Comparison of ENCODE assay signal across 31 mouse cellular contexts in the genomic region with DNA sequence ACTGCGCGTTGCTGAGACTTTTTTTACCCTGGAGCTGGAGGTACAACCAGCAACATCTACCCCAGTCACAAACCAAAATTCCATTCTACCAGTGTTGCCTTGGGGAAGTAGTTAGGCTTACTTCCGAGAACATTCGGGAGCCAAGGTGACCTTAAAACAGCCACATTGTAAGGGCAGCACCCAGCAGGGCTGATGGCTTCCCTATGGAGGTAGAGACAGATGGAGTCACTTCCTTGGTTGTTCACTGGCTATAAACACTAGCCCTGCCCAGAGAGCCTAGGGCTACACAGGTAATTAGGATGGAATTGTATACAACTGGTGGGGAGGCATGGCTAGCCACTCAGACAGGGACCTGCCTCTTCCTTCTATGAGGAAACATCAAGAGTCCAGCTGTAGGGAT. TPM values are rescaled to one million over a fixed set of nuclear protein-coding genes. Genes with fewer than 3 reads are reported as not detected.
A peak's percentile ranks its signal among the peaks of the same experiment; 100 is the strongest.
DNase-seq lines count a peak whose midpoint lies in the region; ATAC-seq and TF ChIP-seq lines count a peak whose summit lies in the region.
"Had no signal": no experiment of that assay in that cellular context is flagged by ENCODE, and none has a peak within 500 bp of the region (broad histone marks: within the 10 kb centered on the region; RNA-seq: fewer than 3 reads in every experiment).

No protein-coding gene starts in this region.

- H3K9ac ChIP-seq in heart, embryonic 13.5 days, result no peak overlapping the region
- no peak overlapping the region for H3K9ac ChIP-seq in ES-Bruce4 (ENCODE audit: low read depth, poor library complexity, severe bottlenecking)
- no peak overlapping the region; the same call in 1 of the 2 replicates for H3K9ac ChIP-seq in liver, embryonic 14.5 days (replicated peaks)
- H3K9ac ChIP-seq: forebrain, embryonic 13.5 days; hindbrain, embryonic 12.5 days; intestine, embryonic 15.5 days; limb, embryonic 12.5 days; midbrain, embryonic 12.5 days; neural tube, embryonic 13.5 days; stomach, embryonic 15.5 days had no signal

- H3K27me3 ChIP-seq in heart, embryonic 13.5 days (replicated peaks), result no peaks in the 10 kb centered on the region
- H3K27me3 ChIP-seq in ES-Bruce4 (ENCODE audit: control insufficient read depth, insufficient read depth, low read length, poor library complexity, severe bottlenecking), result no peaks in the 10 kb centered on the region
- no peaks in the 10 kb centered on the region for H3K27me3 ChIP-seq in liver, embryonic 14.5 days (ENCODE audit: control insufficient read depth, insufficient read depth, low read length)
- H3K27me3 ChIP-seq: forebrain, embryonic 13.5 days; intestine, embryonic 15.5 days; limb, embryonic 12.5 days; megakaryocyte, embryonic 14.5 days; neural tube, embryonic 13.5 days; stomach, embryonic 15.5 days had no signal

- H3K36me3 ChIP-seq in heart, embryonic 13.5 days, result no peaks in the 10 kb centered on the region
- H3K36me3 ChIP-seq in ES-Bruce4 (ENCODE audit: control insufficient read depth, insufficient read depth, low read length, poor library complexity, severe bottlenecking), result no peaks in the 10 kb centered on the region
- no peaks in the 10 kb centered on the region for H3K36me3 ChIP-seq in liver, embryonic 14.5 days (replicated peaks; ENCODE audit: control insufficient read depth, insufficient read depth, low read depth)
- H3K36me3 ChIP-seq: hindbrain, embryonic 12.5 days; intestine, embryonic 15.5 days; limb, embryonic 12.5 days; midbrain, embryonic 12.5 days; neural tube, embryonic 13.5 days; stomach, embryonic 15.5 days had no signal

- no peak for ATAC-seq in heart, embryonic 13.5 days (ENCODE audit: extremely low read depth, insufficient number of reproducible peaks, low FRiP score, low TSS enrichment)
- no peak for ATAC-seq in liver, embryonic 14.5 days (ENCODE audit: insufficient read depth)
- ATAC-seq: CD4-positive, CD25-positive, alpha-beta regulatory T cell, adult 4 months; forebrain, embryonic 13.5 days; hindbrain, postnatal 0 days; intestine, embryonic 15.5 days; lung, postnatal 0 days; Patski had no signal

- no peaks in the 10 kb centered on the region for H3K9me3 ChIP-seq in heart, embryonic 13.5 days
- no peaks in the 10 kb centered on the region for H3K9me3 ChIP-seq in ES-Bruce4 (replicated peaks; ENCODE audit: control insufficient read depth, insufficient read depth, low read length, poor library complexity, severe bottlenecking)
- no peaks in the 10 kb centered on the region for H3K9me3 ChIP-seq in liver, embryonic 14.5 days (ENCODE audit: control insufficient read depth, low read length)
- H3K9me3 ChIP-seq: forebrain, embryonic 13.5 days; hindbrain, embryonic 12.5 days; intestine, embryonic 15.5 days; limb, embryonic 12.5 days; megakaryocyte, embryonic 14.5 days; midbrain, embryonic 12.5 days; neural tube, embryonic 13.5 days; stomach, embryonic 15.5 days had no signal

- TF ChIP-seq POLR2A in ES-Bruce4 (IDR thresholded peaks at IDR 0.05; ENCODE audit: insufficient read depth, low read length), result no peak

- peaks cover 70% of the 10 kb centered on the region for H3K4me1 ChIP-seq in heart, embryonic 13.5 days
- H3K4me1 ChIP-seq in ES-Bruce4 (ENCODE audit: control insufficient read depth, insufficient read depth, low read length), result peaks cover 11% of the 10 kb centered on the region
- H3K4me1 ChIP-seq in liver, embryonic 14.5 days (replicated peaks; ENCODE audit: control insufficient read depth in 2 of 2, insufficient read depth in 2 of 2, low read length in 1 of 2), result peaks cover 46 to 77% of the 10 kb centered on the region in 2 experiments

- intact Hi-C loops in heart, postnatal 10 days (cut with DNase I), result no loop called here

- 65% methylated on average over 4 of the region's 4 CpGs for WGBS in heart, embryonic 13.5 days
- 85% methylated on average over 4 of the region's 4 CpGs for WGBS in liver, embryonic 14.5 days (ENCODE audit: insufficient replicate concordance)

- H3K4me3 ChIP-seq in heart, embryonic 13.5 days, result no peak overlapping the region
- no peak overlapping the region for H3K4me3 ChIP-seq in ES-Bruce4 (ENCODE audit: low read depth, low read length)
- H3K4me3 ChIP-seq in liver, embryonic 14.5 days (ENCODE audit: insufficient read depth in 1 of 2, low read depth in 2 of 2, low read length in 2 of 2), result no peak overlapping the region
- H3K4me3 ChIP-seq: forebrain, embryonic 13.5 days; hindbrain, embryonic 12.5 days; intestine, embryonic 15.5 days; limb, embryonic 12.5 days; megakaryocyte, embryonic 14.5 days; midbrain, embryonic 12.5 days; neural tube, embryonic 13.5 days; stomach, embryonic 15.5 days had no signal

- peak overlapping the region; percentile 98; the same call in 1 of the 2 replicates for H3K27ac ChIP-seq in heart, embryonic 13.5 days (replicated peaks)
- peak overlapping the region; percentile 84 for H3K27ac ChIP-seq in ES-Bruce4 (ENCODE audit: insufficient read depth, low read length)
- peak overlapping the region; percentile 98 for H3K27ac ChIP-seq in liver, embryonic 14.5 days
- H3K27ac ChIP-seq: forebrain, embryonic 13.5 days; hindbrain, embryonic 12.5 days; hindbrain, postnatal 0 days; intestine, embryonic 15.5 days; limb, embryonic 12.5 days; midbrain, embryonic 12.5 days; neural tube, embryonic 13.5 days; stomach, embryonic 15.5 days had no signal

- no peak overlapping the region for H3K4me2 ChIP-seq in heart, embryonic 13.5 days
- peak overlapping the region; percentile 75 for H3K4me2 ChIP-seq in liver, embryonic 14.5 days (ENCODE audit: low read depth)
- H3K4me2 ChIP-seq: forebrain, embryonic 13.5 days; hindbrain, embryonic 12.5 days; intestine, embryonic 15.5 days; limb, embryonic 12.5 days; midbrain, embryonic 12.5 days; neural tube, embryonic 13.5 days; stomach, embryonic 15.5 days had no signal

- no peak for TF ChIP-seq CTCF in ES-Bruce4 (IDR thresholded peaks at IDR 0.05; ENCODE audit: low read depth, low read length)
- no peak for TF ChIP-seq CTCF in liver, embryonic 14.5 days (IDR thresholded peaks at IDR 0.05; ENCODE audit: low read depth)

- no peak for DNase-seq in heart, postnatal 10 days
- peak; percentile 99 for DNase-seq in R1 (ENCODE audit: low read depth, low spot score)
- DNase-seq in liver, embryonic 14.5 days (ENCODE audit: low read depth in 3 of 3, low spot score in 3 of 3), result no peak
- DNase-seq in urinary bladder, postnatal 4 days (ENCODE audit: low spot score in 2 of 2), result no peak
- no peak for DNase-seq in spleen, postnatal 10 days (ENCODE audit: low spot score in 2 of 2)
- DNase-seq: adrenal gland, postnatal 25 days; cerebellum, adult 2 months; cerebellum, postnatal 14 days; gastrocnemius, postnatal 10 days; heart, postnatal 36 days; kidney, adult 8-10 months; kidney, postnatal 10 days; layer of hippocampus, postnatal 36 days; lung, adult 18-20 months; lung, postnatal 4 days; right cerebral cortex, postnatal 14 days; thymus, postnatal 25 days had no signal

- TF ChIP-seq EP300 in ES-Bruce4 (IDR thresholded peaks at IDR 0.05; ENCODE audit: insufficient read depth, low read depth, low read length), result peak; percentile 96
- TF ChIP-seq EP300 in liver, embryonic 14.5 days (IDR thresholded peaks at IDR 0.05; ENCODE audit: low read depth), result no peak

RNA-seq across cellular contexts. Expression of a gene that starts 21.1 kb away (rescaled TPM):
- 18.5 and 19.3 TPM in 2 replicates for polyA plus RNA-seq in heart, embryonic 13.5 days (2015; fragmentation: Nextera tagmentation; extraction: Ambion mirVana)
- total RNA-seq in heart, postnatal 10 days (2021), result 10 to 100 TPM; 16.1 to 19.4 TPM
- polyA plus RNA-seq in ES-Bruce4 (2011; ENCODE audit: insufficient read depth, insufficient read length, low read depth, missing spikeins), result 2.7 and 4.7 TPM in 2 replicates
- polyA plus RNA-seq in liver, embryonic 14.5 days (2012; rRNA removed), result 3.9 and 5.2 TPM in 2 replicates
- polyA plus RNA-seq in liver, embryonic 14.5 days (2014; fragmentation: Nextera tagmentation; extraction: Ambion mirVana), result 1.8 and 2.1 TPM in 2 replicates
